19 mouse cellular contexts compared by ENCODE assay signal in the genomic region with DNA sequence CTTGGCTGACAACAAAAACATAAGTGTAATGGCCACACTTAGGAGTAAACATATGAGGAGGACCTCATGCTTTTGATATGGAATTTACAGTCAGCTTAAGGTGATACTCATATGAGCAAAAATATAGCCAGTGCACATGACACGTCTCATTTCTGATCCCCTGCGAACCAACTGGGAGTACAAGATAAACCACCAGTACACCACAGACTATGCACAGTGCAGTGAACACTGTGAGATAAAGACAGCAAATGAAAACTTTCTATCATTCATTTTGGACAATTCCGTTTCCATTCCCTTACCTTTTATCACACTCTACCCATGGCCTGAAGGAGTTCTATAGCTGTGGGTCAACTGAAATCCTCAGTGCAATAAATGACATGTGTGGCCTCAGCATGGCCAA.
A peak's percentile ranks its signal among the peaks of the same experiment; 100 is the strongest.
DNase-seq lines count a peak whose midpoint lies in the region; ATAC-seq lines count a peak whose summit lies in the region.
"Had no signal": no experiment of that assay in that cellular context is flagged by ENCODE, and none has a peak within 500 bp of the region (broad histone marks: within the 10 kb centered on the region; RNA-seq: fewer than 3 reads in every experiment).

No protein-coding gene starts in this region.

- peak; percentile 46; the same call in 1 of the 2 replicates for ATAC-seq in erythroid progenitor cell, adult 5-6 weeks (replicated peaks; ENCODE audit: low FRiP score, poor library complexity, severe bottlenecking)
- ATAC-seq in liver, embryonic 15.5 days (ENCODE audit: insufficient read depth), result peak; percentile 84
- ATAC-seq in megakaryocyte-erythroid progenitor cell, adult 5-6 weeks (replicated peaks; ENCODE audit: low FRiP score, low TSS enrichment, poor library complexity, severe bottlenecking), result peak; percentile 98
- ATAC-seq: forebrain, embryonic 16.5 days had no signal

- no peak overlapping the region for H3K4me2 ChIP-seq in liver, embryonic 15.5 days
- H3K4me2 ChIP-seq: embryonic facial prominence, embryonic 15.5 days; forebrain, embryonic 12.5 days; heart, embryonic 13.5 days; hindbrain, embryonic 15.5 days had no signal

- H3K9ac ChIP-seq in liver, embryonic 15.5 days, result no peak overlapping the region
- H3K9ac ChIP-seq: embryonic facial prominence, embryonic 15.5 days; forebrain, embryonic 12.5 days; heart, embryonic 13.5 days; hindbrain, embryonic 15.5 days had no signal

- H3K9me3 ChIP-seq in liver, embryonic 15.5 days (replicated peaks), result no peaks in the 10 kb centered on the region
- H3K9me3 ChIP-seq: embryonic facial prominence, embryonic 15.5 days; forebrain, embryonic 12.5 days; heart, embryonic 13.5 days; hindbrain, embryonic 15.5 days had no signal

- no peaks in the 10 kb centered on the region for H3K36me3 ChIP-seq in liver, embryonic 15.5 days (replicated peaks)
- H3K36me3 ChIP-seq: embryonic facial prominence, embryonic 15.5 days; forebrain, embryonic 12.5 days; heart, embryonic 13.5 days; hindbrain, embryonic 15.5 days had no signal

- H3K4me1 ChIP-seq in liver, embryonic 15.5 days (replicated peaks), result no peaks in the 10 kb centered on the region
- H3K4me1 ChIP-seq: embryonic facial prominence, embryonic 15.5 days; forebrain, embryonic 12.5 days; heart, embryonic 13.5 days; hindbrain, embryonic 15.5 days had no signal

- H3K27me3 ChIP-seq in liver, embryonic 15.5 days, result no peaks in the 10 kb centered on the region
- H3K27me3 ChIP-seq: embryonic facial prominence, embryonic 15.5 days; forebrain, embryonic 12.5 days; heart, embryonic 13.5 days; hindbrain, embryonic 15.5 days had no signal

- DNase-seq in c-Kit-positive CD71-positive TER-119-positive erythroid progenitor cells, embryonic 14.5 days (ENCODE audit: low spot score), result peak; percentile 12
- DNase-seq in neural tube, embryonic 10.5 days (ENCODE audit: extremely low spot score, low spot score), result no peak
- no peak for DNase-seq in layer of hippocampus, adult 8-10 months (ENCODE audit: low spot score in 2 of 2)
- no peak for DNase-seq in frontal cortex, postnatal 10 days (ENCODE audit: low spot score in 2 of 2)
- DNase-seq: adrenal gland, postnatal 14 days; cerebellum, adult 18-20 months; cerebellum, adult 9-11 months; embryo, embryonic 11 days; gastrocnemius, adult 2 months; gastrocnemius, postnatal 25 days; heart, postnatal 36 days had no signal

- no peak overlapping the region for H3K27ac ChIP-seq in liver, embryonic 15.5 days (replicated peaks)
- H3K27ac ChIP-seq: embryonic facial prominence, embryonic 15.5 days; forebrain, embryonic 12.5 days; gastrocnemius, adult 2 months; heart, embryonic 13.5 days; hindbrain, embryonic 15.5 days had no signal

- no peak overlapping the region for H3K4me3 ChIP-seq in liver, embryonic 15.5 days (replicated peaks)
- H3K4me3 ChIP-seq: embryonic facial prominence, embryonic 15.5 days; forebrain, embryonic 12.5 days; gastrocnemius, adult 2 months; heart, embryonic 13.5 days; hindbrain, embryonic 15.5 days had no signal

- WGBS in liver, embryonic 15.5 days (ENCODE audit: insufficient replicate concordance), result 47% methylated on average over 3 of the region's 3 CpGs

Comparison
In these comparisons a context has a peak if more than half of its experiments do, and no peak if none do; other contexts are left out.
1. ATAC-seq: peak in every context shown above with its lines; median percentile 98 in megakaryocyte-erythroid progenitor cell, adult 5-6 weeks; 84 in liver, embryonic 15.5 days; 46 in erythroid progenitor cell, adult 5-6 weeks.